Mouse (Mus musculus): Measurements from ENCODE around the gene Lrrc58.

- TF ChIP-seq CTCF (IDR thresholded peaks at IDR 0.05; ENCODE audit: extremely low read depth, insufficient read depth, insufficient read length, insufficient replicate concordance) (no peak), POLR2A (IDR thresholded peaks at IDR 0.05; ENCODE audit: low read depth, low read length) (no peak)
Measured at GRCm38 (mm10) chr16:37863876-37864275, 4.3 kb upstream of the Lrrc58 start.

Measured in spleen, adult 2 months (tissue).